Mouse (Mus musculus): ENCODE measurements around the gene Efcab6. TPM values are rescaled to one million over a fixed set of nuclear protein-coding genes. Genes with fewer than 3 reads are reported as not detected.

The Efcab6 gene
- total and polyA plus RNA-seq, 3 experiments: not detected

- no peaks in the 10 kb centered on the region for H3K79me2 ChIP-seq (ENCODE audit: control insufficient read depth, insufficient read depth, low read length, poor library complexity)
- H3K27me3 ChIP-seq (ENCODE audit: control insufficient read depth in 1 of 2, insufficient read depth in 2 of 2, low read length in 2 of 2): no peaks in the 10 kb centered on the region
- no peak overlapping the region for H3K9ac ChIP-seq (ENCODE audit: control insufficient read depth, low read depth, low read length, poor library complexity, severe bottlenecking)
- no peak overlapping the region for H3K27ac ChIP-seq (ENCODE audit: control insufficient read depth, low read depth, low read length)
- DNase-seq (ENCODE audit: low read depth, low spot score): no peak
- no peaks in the 10 kb centered on the region for H3K4me1 ChIP-seq (ENCODE audit: control insufficient read depth in 1 of 2, insufficient read depth in 2 of 2, low read length in 2 of 2)
- no peak overlapping the region for H3K4me3 ChIP-seq (ENCODE audit: control insufficient read depth in 1 of 2, insufficient read depth in 1 of 2, low read depth in 2 of 2, low read length in 2 of 2)
- no peaks in the 10 kb centered on the region for H3K9me3 ChIP-seq (replicated peaks; ENCODE audit: insufficient read depth, low read length)
- no peak for TF ChIP-seq GABPA (IDR thresholded peaks at IDR 0.05; ENCODE audit: low read depth, low read length)
- no peak for TF ChIP-seq NELFE (IDR thresholded peaks at IDR 0.05; ENCODE audit: low read depth, low read length)
- TF ChIP-seq SIN3A (IDR thresholded peaks at IDR 0.05; ENCODE audit: low read length): no peak
- TF ChIP-seq CTCF (IDR thresholded peaks at IDR 0.05 in 2 of 3, conservative IDR thresholded peaks at IDR 0.05 in 1 of 3; ENCODE audit: control insufficient read depth in 1 of 3, insufficient read depth in 1 of 3, low read depth in 2 of 3, low read length in 3 of 3, poor library complexity in 1 of 3, severe bottlenecking in 1 of 3): no peak
- TF ChIP-seq HCFC1 (IDR thresholded peaks at IDR 0.05; ENCODE audit: low read depth, low read length): no peak
- TF ChIP-seq RCOR1 (IDR thresholded peaks at IDR 0.05; ENCODE audit: low read depth, low read length): no peak
- TF ChIP-seq CHD1 (IDR thresholded peaks at IDR 0.05; ENCODE audit: low read depth, low read length): no peak
- no peak for TF ChIP-seq JUND (IDR thresholded peaks at IDR 0.05; ENCODE audit: low read depth, low read length)
- TF ChIP-seq POLR2A (IDR thresholded peaks at IDR 0.05; ENCODE audit: control insufficient read depth in 1 of 2, insufficient read depth in 1 of 2, low read depth in 1 of 2, low read length in 2 of 2, poor library complexity in 1 of 2): no peak
- no peak for TF ChIP-seq NRF1 (IDR thresholded peaks at IDR 0.05; ENCODE audit: insufficient read depth, low read depth, low read length, poor library complexity, severe bottlenecking)
- no peak for TF ChIP-seq RAD21 (IDR thresholded peaks at IDR 0.05; ENCODE audit: low read depth, low read length)
- no peak for TF ChIP-seq USF1 (IDR thresholded peaks at IDR 0.05; ENCODE audit: low read depth, low read length)
- no peaks in the 10 kb centered on the region for H3K36me3 ChIP-seq (ENCODE audit: control insufficient read depth in 1 of 2, insufficient read depth in 2 of 2, low read length in 2 of 2)
Observed at GRCm38 (mm10) chr15:84045562-84045961, 19.6 kb downstream of the Efcab6 start.

GRCm38 (mm10) chr15:84037067-84037466 is 28.1 kb downstream of the Efcab6 start:
- Histone ChIP-seq H3K27me3 (ENCODE audit: control insufficient read depth in 1 of 2, insufficient read depth in 2 of 2, low read length in 2 of 2) (no peaks in the 10 kb centered on the region), H3K27ac (ENCODE audit: control insufficient read depth, low read depth, low read length) (no peak overlapping the region), H3K36me3 (ENCODE audit: control insufficient read depth in 1 of 2, insufficient read depth in 2 of 2, low read length in 2 of 2) (no peaks in the 10 kb centered on the region), H3K9me3 (replicated peaks; ENCODE audit: insufficient read depth, low read length) (no peaks in the 10 kb centered on the region), H3K9ac (ENCODE audit: control insufficient read depth, low read depth, low read length, poor library complexity, severe bottlenecking) (no peak overlapping the region), H3K4me1 (ENCODE audit: control insufficient read depth in 1 of 2, insufficient read depth in 2 of 2, low read length in 2 of 2) (no peaks in the 10 kb centered on the region), H3K4me3 (ENCODE audit: control insufficient read depth in 1 of 2, insufficient read depth in 1 of 2, low read depth in 2 of 2, low read length in 2 of 2) (no peak overlapping the region), H3K79me2 (ENCODE audit: control insufficient read depth, insufficient read depth, low read length, poor library complexity) (no peaks in the 10 kb centered on the region)
- TF ChIP-seq SMC3 (IDR thresholded peaks at IDR 0.05; ENCODE audit: low read depth, low read length) (no peak), MAZ (IDR thresholded peaks at IDR 0.05; ENCODE audit: low read depth, low read length) (no peak), RCOR1 (IDR thresholded peaks at IDR 0.05; ENCODE audit: low read depth, low read length) (no peak), USF1 (IDR thresholded peaks at IDR 0.05; ENCODE audit: low read depth, low read length) (no peak), MXI1 (IDR thresholded peaks at IDR 0.05; ENCODE audit: low read depth, low read length) (no peak), TAL1 (IDR thresholded peaks at IDR 0.05; ENCODE audit: low read length) (no peak), ETS1 (IDR thresholded peaks at IDR 0.05; ENCODE audit: low read depth, low read length) (no peak), MAX (IDR thresholded peaks at IDR 0.05; ENCODE audit: low read length) (no peak), CHD1 (IDR thresholded peaks at IDR 0.05; ENCODE audit: low read depth, low read length) (no peak), MEF2A (IDR thresholded peaks at IDR 0.05; ENCODE audit: extremely low read depth, insufficient replicate concordance, low read depth, low read length, poor library complexity, severe bottlenecking) (no peak), TBP (IDR thresholded peaks at IDR 0.05; ENCODE audit: low read depth, low read length) (no peak), JUND (IDR thresholded peaks at IDR 0.05; ENCODE audit: low read depth, low read length) (no peak)
- DNase-seq (ENCODE audit: low read depth, low spot score): no peak
